Mouse (Mus musculus): ENCODE measurements at regions not wholly inside any gene's neighbourhood (a gene's known extent, or its start where the extent isn't known, plus 50 kb on each side); places are given as distances from the start of the nearest gene placed in this dataset.

- H3K27me3 ChIP-seq (ENCODE audit: control insufficient read depth, insufficient read depth, low read length) = no peaks in the 10 kb centered on the region
- no peaks in the 10 kb centered on the region for H3K36me3 ChIP-seq (ENCODE audit: control insufficient read depth, insufficient read depth, low read length)
- H3K9me3 ChIP-seq (ENCODE audit: control insufficient read depth, low read length) = no peaks in the 10 kb centered on the region
- H3K4me2 ChIP-seq (ENCODE audit: low read length) = no peak overlapping the region
- 83% methylated on average over 5 of the region's 5 CpGs for WGBS
- no peaks in the 10 kb centered on the region for H3K4me1 ChIP-seq (ENCODE audit: control insufficient read depth, insufficient read depth, low read length)
- H3K4me3 ChIP-seq (replicated peaks; ENCODE audit: low read depth, low read length) = no peak overlapping the region
- H3K27ac ChIP-seq (replicated peaks; ENCODE audit: low read depth, low read length) = no peak overlapping the region
- no peak overlapping the region for H3K9ac ChIP-seq (replicated peaks; ENCODE audit: low read length)
- no peak for DNase-seq
- ATAC-seq (ENCODE audit: low FRiP score, low TSS enrichment) = no peak
Measured at GRCm38 (mm10) chr2:17830216-17830615, 99.0 kb upstream of the Nebl start.

GRCm38 (mm10) chr2:17825271-17825670 lies 94.0 kb upstream of the Nebl start:
- Histone ChIP-seq H3K9me3 (ENCODE audit: control insufficient read depth, low read length) (no peaks in the 10 kb centered on the region), H3K27me3 (ENCODE audit: control insufficient read depth, insufficient read depth, low read length) (no peaks in the 10 kb centered on the region), H3K27ac (replicated peaks; ENCODE audit: low read depth, low read length) (no peak overlapping the region), H3K4me1 (ENCODE audit: control insufficient read depth, insufficient read depth, low read length) (no peaks in the 10 kb centered on the region), H3K36me3 (ENCODE audit: control insufficient read depth, insufficient read depth, low read length) (no peaks in the 10 kb centered on the region), H3K4me3 (replicated peaks; ENCODE audit: low read depth, low read length) (no peak overlapping the region), H3K9ac (replicated peaks; ENCODE audit: low read length) (no peak overlapping the region), H3K4me2 (ENCODE audit: low read length) (no peak overlapping the region)
- WGBS = 91% methylated on average over 2 of the region's 2 CpGs
- DNase-seq (no peak), ATAC-seq (ENCODE audit: low FRiP score, low TSS enrichment) (no peak)

- Histone ChIP-seq H3K36me3 (ENCODE audit: control insufficient read depth, insufficient read depth, low read length) (no peaks in the 10 kb centered on the region), H3K9me3 (ENCODE audit: control insufficient read depth, low read length) (no peaks in the 10 kb centered on the region), H3K9ac (replicated peaks; ENCODE audit: low read length) (no peak overlapping the region), H3K27ac (replicated peaks; ENCODE audit: low read depth, low read length) (no peak overlapping the region), H3K4me3 (replicated peaks; ENCODE audit: low read depth, low read length) (no peak overlapping the region), H3K4me2 (ENCODE audit: low read length) (no peak overlapping the region), H3K27me3 (ENCODE audit: control insufficient read depth, insufficient read depth, low read length) (no peaks in the 10 kb centered on the region), H3K4me1 (ENCODE audit: control insufficient read depth, insufficient read depth, low read length) (no peaks in the 10 kb centered on the region)
- DNase-seq (no peak), ATAC-seq (ENCODE audit: low FRiP score, low TSS enrichment) (no peak)
- 90% methylated on average over 5 of the region's 5 CpGs for WGBS
Measured at GRCm38 (mm10) chr2:17824176-17824575, 92.9 kb upstream of the Nebl start.

- no peak overlapping the region for H3K9ac ChIP-seq (replicated peaks; ENCODE audit: low read length)
- 89% methylated on average over 4 of the region's 4 CpGs for WGBS
- ATAC-seq (ENCODE audit: low FRiP score, low TSS enrichment) (no peak), DNase-seq (no peak)
- H3K4me2 ChIP-seq (ENCODE audit: low read length) = no peak overlapping the region
- no peaks in the 10 kb centered on the region for H3K36me3 ChIP-seq (ENCODE audit: control insufficient read depth, insufficient read depth, low read length)
- H3K4me1 ChIP-seq (ENCODE audit: control insufficient read depth, insufficient read depth, low read length) = no peaks in the 10 kb centered on the region
- no peaks in the 10 kb centered on the region for H3K27me3 ChIP-seq (ENCODE audit: control insufficient read depth, insufficient read depth, low read length)
- no peak overlapping the region for H3K4me3 ChIP-seq (replicated peaks; ENCODE audit: low read depth, low read length)
- no peak overlapping the region for H3K27ac ChIP-seq (replicated peaks; ENCODE audit: low read depth, low read length)
- no peaks in the 10 kb centered on the region for H3K9me3 ChIP-seq (ENCODE audit: control insufficient read depth, low read length)
Measured at GRCm38 (mm10) chr2:17822621-17823006, 91.3 kb upstream of the Nebl start.

- Histone ChIP-seq H3K9me3 (ENCODE audit: control insufficient read depth, low read length) (no peaks in the 10 kb centered on the region), H3K4me3 (replicated peaks; ENCODE audit: low read depth, low read length) (no peak overlapping the region), H3K36me3 (ENCODE audit: control insufficient read depth, insufficient read depth, low read length) (no peaks in the 10 kb centered on the region), H3K27me3 (ENCODE audit: control insufficient read depth, insufficient read depth, low read length) (no peaks in the 10 kb centered on the region), H3K27ac (replicated peaks; ENCODE audit: low read depth, low read length) (no peak overlapping the region), H3K9ac (replicated peaks; ENCODE audit: low read length) (no peak overlapping the region), H3K4me2 (ENCODE audit: low read length) (no peak overlapping the region), H3K4me1 (ENCODE audit: control insufficient read depth, insufficient read depth, low read length) (no peaks in the 10 kb centered on the region)
- WGBS = 71% methylated on average over 13 of the region's 13 CpGs
- DNase-seq (no peak), ATAC-seq (ENCODE audit: low FRiP score, low TSS enrichment) (no peak)
Measured at GRCm38 (mm10) chr2:17821878-17822620, 90.8 kb upstream of the Nebl start.

GRCm38 (mm10) chr2:17811943-17812670 lies 80.8 kb upstream of the Nebl start:
- H3K9me3 ChIP-seq (ENCODE audit: control insufficient read depth, low read length) = no peaks in the 10 kb centered on the region
- H3K4me3 ChIP-seq (replicated peaks; ENCODE audit: low read depth, low read length) = no peak overlapping the region
- H3K27ac ChIP-seq (replicated peaks; ENCODE audit: low read depth, low read length) = no peak overlapping the region
- no peak for DNase-seq
- ATAC-seq (ENCODE audit: low FRiP score, low TSS enrichment) = no peak
- 12% methylated on average over 7 of the region's 7 CpGs for WGBS
- no peaks in the 10 kb centered on the region for H3K4me1 ChIP-seq (ENCODE audit: control insufficient read depth, insufficient read depth, low read length)
- no peak overlapping the region for H3K4me2 ChIP-seq (ENCODE audit: low read length)
- H3K27me3 ChIP-seq (ENCODE audit: control insufficient read depth, insufficient read depth, low read length) = no peaks in the 10 kb centered on the region
- no peaks in the 10 kb centered on the region for H3K36me3 ChIP-seq (ENCODE audit: control insufficient read depth, insufficient read depth, low read length)
- no peak overlapping the region for H3K9ac ChIP-seq (replicated peaks; ENCODE audit: low read length)

Data from midbrain, embryonic 14.5 days (tissue).